Mouse (Mus musculus) myocyte (in vitro differentiated cells): ENCODE measurements around the gene Acaa1a.

ENCODE experiments used
- CEBPB ChIP-seq: IDR thresholded peaks from 2 replicates; pipeline ENCODE4 v1.6.1; 2011; ENCODE audit warnings: mild to moderate bottlenecking, moderate library complexity; ENCODE audit not compliant: poor library complexity, insufficient read depth, severe bottlenecking
- E2F4 ChIP-seq: IDR thresholded peaks from one replicate; pipeline ENCODE4 v1.6.1; 2011; ENCODE audit warnings: mild to moderate bottlenecking, control low read depth, moderate library complexity; ENCODE audit not compliant: insufficient read depth
- MAX ChIP-seq: IDR thresholded peaks from one replicate; pipeline ENCODE4 v1.6.1; 2011; ENCODE audit warnings: low read depth, mild to moderate bottlenecking, control low read depth
- MYOD1 ChIP-seq, 3 experiments: IDR thresholded peaks; one replicate each; pipeline ENCODE4 v1.6.1; 2011; ENCODE audit warnings: control low read depth in 2 of 3, low read depth in 2 of 3, mild to moderate bottlenecking in 2 of 3, moderate library complexity in 1 of 3; ENCODE audit not compliant: insufficient read length in 2 of 3, control insufficient read depth in 1 of 3
- MYOG ChIP-seq, 3 experiments: IDR thresholded peaks; one replicate each; pipeline ENCODE4 v1.6.1; 2011; ENCODE audit warnings: control low read depth in 2 of 3, low read depth in 2 of 3, mild to moderate bottlenecking in 2 of 3; ENCODE audit not compliant: insufficient read length in 2 of 3, control insufficient read depth in 1 of 3, insufficient read depth in 1 of 3
- POLR2A ChIP-seq: IDR thresholded peaks from one replicate; pipeline ENCODE4 v1.6.1; 2011; ENCODE audit warnings: low read depth, mild to moderate bottlenecking, control low read depth, moderate library complexity; ENCODE audit not compliant: insufficient read length
- POLR2AphosphoS2 ChIP-seq: IDR thresholded peaks from one replicate; pipeline ENCODE4 v1.6.1; 2011; ENCODE audit warnings: low read depth, control low read depth; ENCODE audit not compliant: insufficient read length
- REST ChIP-seq: IDR thresholded peaks from one replicate; pipeline ENCODE4 v1.6.1; 2011; ENCODE audit warnings: mild to moderate bottlenecking, control low read depth, moderate library complexity; ENCODE audit not compliant: insufficient read depth, insufficient read length
- TCF12 ChIP-seq: IDR thresholded peaks from one replicate; pipeline ENCODE4 v1.6.1; 2011; ENCODE audit warnings: mild to moderate bottlenecking, control low read depth; ENCODE audit not compliant: poor library complexity, insufficient read depth, severe bottlenecking
- TCF3 ChIP-seq: IDR thresholded peaks from one replicate; pipeline ENCODE4 v1.6.1; 2011; ENCODE audit warnings: low read depth, control low read depth; ENCODE audit not compliant: insufficient read length
- USF1 ChIP-seq: IDR thresholded peaks from one replicate; pipeline ENCODE4 v1.6.1; 2011; ENCODE audit warnings: low read depth, mild to moderate bottlenecking, control low read depth, moderate library complexity

- TF ChIP-seq POLR2A (no peak), REST (no peak), TCF12 (no peak), E2F4 (no peak), USF1 (no peak), MAX (no peak), MYOG (IDR thresholded peaks at IDR 0.05; ENCODE audit: control insufficient read depth in 1 of 3, insufficient read depth in 1 of 3, insufficient read length in 2 of 3, low read depth in 2 of 3) (no peak), TCF3 (no peak), CEBPB (no peak), POLR2AphosphoS2 (no peak), MYOD1 (IDR thresholded peaks at IDR 0.05; ENCODE audit: control insufficient read depth in 1 of 3, insufficient read length in 2 of 3, low read depth in 2 of 3) (no peak)
Observed at GRCm38 (mm10) chr9:119338350-119338749, 1.1 kb upstream of the Acaa1a start.
